Mouse (Mus musculus): ENCODE results near the gene Olfr64. TPM values are rescaled to one million over a fixed set of nuclear protein-coding genes. Genes with fewer than 3 reads are reported as not detected.

Olfr64 gene
- polyA plus RNA-seq, 1 experiment from 2014 or later, result 0.11 TPM

GRCm38 (mm10) chr7:103870667-103871066, 23.6 kb downstream of the Olfr64 start:
- no peak for ATAC-seq (ENCODE audit: insufficient number of reproducible peaks, low FRiP score, low TSS enrichment, low read depth)
- Histone ChIP-seq H3K4me3 (replicated peaks) (no peak overlapping the region), H3K27ac (replicated peaks) (no peak overlapping the region), H3K4me2 (replicated peaks) (no peak overlapping the region), H3K4me1 (no peaks in the 10 kb centered on the region), H3K27me3 (no peaks in the 10 kb centered on the region), H3K9me3 (replicated peaks) (no peaks in the 10 kb centered on the region), H3K9ac (no peak overlapping the region), H3K36me3 (no peaks in the 10 kb centered on the region)

- Histone ChIP-seq H3K4me1 (no peaks in the 10 kb centered on the region), H3K27me3 (no peaks in the 10 kb centered on the region), H3K4me3 (replicated peaks) (no peak overlapping the region), H3K36me3 (no peaks in the 10 kb centered on the region), H3K9me3 (replicated peaks) (no peaks in the 10 kb centered on the region), H3K9ac (no peak overlapping the region), H3K4me2 (replicated peaks) (no peak overlapping the region), H3K27ac (replicated peaks) (no peak overlapping the region)
- no peak for ATAC-seq (ENCODE audit: insufficient number of reproducible peaks, low FRiP score, low TSS enrichment, low read depth)
Observed at GRCm38 (mm10) chr7:103865716-103866115, 28.6 kb downstream of the Olfr64 start.

- no peak overlapping the region for H3K4me3 ChIP-seq (replicated peaks)
- H3K4me2 ChIP-seq (replicated peaks), result no peak overlapping the region
- no peaks in the 10 kb centered on the region for H3K9me3 ChIP-seq (replicated peaks)
- no peak overlapping the region for H3K27ac ChIP-seq (replicated peaks)
- no peaks in the 10 kb centered on the region for H3K36me3 ChIP-seq
- H3K9ac ChIP-seq, result no peak overlapping the region
- H3K4me1 ChIP-seq, result no peaks in the 10 kb centered on the region
- ATAC-seq (ENCODE audit: insufficient number of reproducible peaks, low FRiP score, low TSS enrichment, low read depth), result no peak
- 84% methylated on average over 3 of the region's 3 CpGs for WGBS
- H3K27me3 ChIP-seq, result no peaks in the 10 kb centered on the region
Observed at GRCm38 (mm10) chr7:103861531-103861930, 32.8 kb downstream of the Olfr64 start.

- no peak for ATAC-seq (ENCODE audit: insufficient number of reproducible peaks, low FRiP score, low TSS enrichment, low read depth)
- H3K9ac ChIP-seq, result no peak overlapping the region
- no peak overlapping the region for H3K27ac ChIP-seq (replicated peaks)
- no peaks in the 10 kb centered on the region for H3K27me3 ChIP-seq
- 49% methylated on average over 1 of the region's 1 CpGs for WGBS
- no peaks in the 10 kb centered on the region for H3K4me1 ChIP-seq
- no peaks in the 10 kb centered on the region for H3K9me3 ChIP-seq (replicated peaks)
- H3K4me3 ChIP-seq (replicated peaks), result no peak overlapping the region
- no peak overlapping the region for H3K4me2 ChIP-seq (replicated peaks)
- H3K36me3 ChIP-seq, result no peaks in the 10 kb centered on the region
Observed at GRCm38 (mm10) chr7:103860855-103861254, 33.4 kb downstream of the Olfr64 start.

GRCm38 (mm10) chr7:103859076-103859475, 35.2 kb downstream of the Olfr64 start:
- H3K4me3 ChIP-seq (replicated peaks), result no peak overlapping the region
- no peak for ATAC-seq (ENCODE audit: insufficient number of reproducible peaks, low FRiP score, low TSS enrichment, low read depth)
- no peaks in the 10 kb centered on the region for H3K9me3 ChIP-seq (replicated peaks)
- no peaks in the 10 kb centered on the region for H3K4me1 ChIP-seq
- no peak overlapping the region for H3K27ac ChIP-seq (replicated peaks)
- H3K4me2 ChIP-seq (replicated peaks), result no peak overlapping the region
- H3K36me3 ChIP-seq, result no peaks in the 10 kb centered on the region
- 54% methylated on average over 2 of the region's 2 CpGs for WGBS
- H3K9ac ChIP-seq, result no peak overlapping the region
- no peaks in the 10 kb centered on the region for H3K27me3 ChIP-seq

- WGBS, result 58% methylated on average over 1 of the region's 1 CpGs
- no peak overlapping the region for H3K27ac ChIP-seq (replicated peaks)
- H3K9ac ChIP-seq, result no peak overlapping the region
- H3K36me3 ChIP-seq, result no peaks in the 10 kb centered on the region
- no peak overlapping the region for H3K4me3 ChIP-seq (replicated peaks)
- no peak overlapping the region for H3K4me2 ChIP-seq (replicated peaks)
- no peaks in the 10 kb centered on the region for H3K4me1 ChIP-seq
- H3K9me3 ChIP-seq (replicated peaks), result no peaks in the 10 kb centered on the region
- no peak for ATAC-seq (ENCODE audit: insufficient number of reproducible peaks, low FRiP score, low TSS enrichment, low read depth)
- H3K27me3 ChIP-seq, result no peaks in the 10 kb centered on the region
Observed at GRCm38 (mm10) chr7:103854669-103855068, 39.6 kb downstream of the Olfr64 start.

- Histone ChIP-seq H3K27ac (replicated peaks) (no peak within 1 kb of the TSS), H3K9me3 (replicated peaks) (no peaks in the 10 kb centered on the region), H3K4me1 (no peaks in the 10 kb centered on the region), H3K4me3 (replicated peaks) (no peak within 1 kb of the TSS), H3K27me3 (no peaks in the 10 kb centered on the region), H3K4me2 (replicated peaks) (no peak within 1 kb of the TSS), H3K36me3 (no peaks in the 10 kb centered on the region), H3K9ac (no peak within 1 kb of the TSS)
- 59% methylated on average over 2 of the region's 2 CpGs for WGBS
- ATAC-seq (ENCODE audit: insufficient number of reproducible peaks, low FRiP score, low TSS enrichment, low read depth), result no peak
Observed at GRCm38 (mm10) chr7:103853090-103853489, 41.2 kb downstream of the Olfr64 start, which contains the start of gene Hbb-y. Gene Hbb-y, minus strand, starts transcription at chr7:103853216.

GRCm38 (mm10) chr7:103844525-103845325, 49.6 kb downstream of the Olfr64 start:
- ATAC-seq (ENCODE audit: insufficient number of reproducible peaks, low FRiP score, low TSS enrichment, low read depth), result no peak
- Histone ChIP-seq H3K4me3 (replicated peaks) (no peak overlapping the region), H3K9me3 (replicated peaks) (no peaks in the 10 kb centered on the region), H3K27me3 (no peaks in the 10 kb centered on the region), H3K4me2 (replicated peaks) (no peak overlapping the region), H3K4me1 (no peaks in the 10 kb centered on the region), H3K27ac (replicated peaks) (no peak overlapping the region), H3K36me3 (no peaks in the 10 kb centered on the region), H3K9ac (no peak overlapping the region)
- WGBS, result 45% methylated on average over 2 of the region's 2 CpGs

GRCm38 (mm10) chr7:103843034-103843433, 51.3 kb downstream of the Olfr64 start, which contains the start of gene Hbb-bh1:
Gene Hbb-bh1, minus strand, starts transcription at chr7:103843164.
- H3K4me1 ChIP-seq, result no peaks in the 10 kb centered on the region
- no peak within 1 kb of the TSS for H3K9ac ChIP-seq
- WGBS, result 75% methylated on average over 2 of the region's 2 CpGs
- no peak within 1 kb of the TSS for H3K27ac ChIP-seq (replicated peaks)
- ATAC-seq (ENCODE audit: insufficient number of reproducible peaks, low FRiP score, low TSS enrichment, low read depth), result no peak
- no peak within 1 kb of the TSS for H3K4me2 ChIP-seq (replicated peaks)
- no peaks in the 10 kb centered on the region for H3K9me3 ChIP-seq (replicated peaks)
- no peaks in the 10 kb centered on the region for H3K27me3 ChIP-seq
- no peak within 1 kb of the TSS for H3K4me3 ChIP-seq (replicated peaks)
- no peaks in the 10 kb centered on the region for H3K36me3 ChIP-seq

- Histone ChIP-seq H3K4me3 (replicated peaks) (no peak within 1 kb of the TSS), H3K36me3 (no peaks in the 10 kb centered on the region), H3K27ac (replicated peaks) (no peak within 1 kb of the TSS), H3K9me3 (replicated peaks) (no peaks in the 10 kb centered on the region), H3K9ac (no peak within 1 kb of the TSS), H3K27me3 (no peaks in the 10 kb centered on the region), H3K4me1 (no peaks in the 10 kb centered on the region), H3K4me2 (replicated peaks) (no peak within 1 kb of the TSS)
- 65% methylated on average over 3 of the region's 3 CpGs for WGBS
- no peak for ATAC-seq (ENCODE audit: insufficient number of reproducible peaks, low FRiP score, low TSS enrichment, low read depth)
Observed at GRCm38 (mm10) chr7:103840268-103840667, 54.0 kb downstream of the Olfr64 start, which contains the start of gene Hbb-bh2. Gene Hbb-bh2, minus strand, starts transcription at chr7:103840520.

Measured in embryonic facial prominence, embryonic 15.5 days (tissue).